Mouse (Mus musculus): ENCODE data around the gene Fxyd6. TPM values are rescaled to one million over a fixed set of nuclear protein-coding genes. Genes with fewer than 3 reads are reported as not detected.

Fxyd6 gene
- polyA plus RNA-seq, 1 experiment from 2014 or later, result 293 TPM

DNA sequence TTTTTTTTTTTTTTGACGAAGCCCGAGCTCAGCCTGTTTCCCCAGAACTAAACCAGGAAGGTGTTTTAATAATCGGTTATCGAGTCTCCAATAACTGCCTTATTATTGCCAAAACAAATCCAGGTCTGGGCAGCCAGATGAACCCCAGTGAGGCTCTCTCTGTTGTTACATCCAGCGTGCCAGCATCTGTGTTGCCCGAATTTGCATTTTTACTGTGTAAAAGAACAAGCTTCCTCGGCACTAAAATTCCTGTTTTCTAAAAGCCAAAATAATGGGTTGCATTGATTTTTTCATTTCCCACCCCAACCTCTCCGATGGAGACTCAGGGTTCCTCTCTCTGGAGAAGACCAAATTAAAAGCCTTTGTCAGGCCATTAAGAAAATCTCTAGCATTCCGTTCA lies 63.1 kb downstream of the Fxyd6 start:
- no peaks in the 10 kb centered on the region for H3K36me3 ChIP-seq
- peak overlapping the region; percentile 62 for H3K4me3 ChIP-seq
- H3K27me3 ChIP-seq, result peaks cover 42% of the 10 kb centered on the region
- no peaks in the 10 kb centered on the region for H3K9me3 ChIP-seq
- peak overlapping the region; percentile 85 for H3K9ac ChIP-seq
- no peak for ATAC-seq (ENCODE audit: low read depth)
- peak overlapping the region; percentile 69 for H3K4me2 ChIP-seq
- peaks cover 87% of the 10 kb centered on the region for H3K4me1 ChIP-seq (replicated peaks)
- 48% methylated on average over 9 of the region's 9 CpGs for WGBS
- peak overlapping the region; percentile 88 for H3K27ac ChIP-seq (replicated peaks)

DNA sequence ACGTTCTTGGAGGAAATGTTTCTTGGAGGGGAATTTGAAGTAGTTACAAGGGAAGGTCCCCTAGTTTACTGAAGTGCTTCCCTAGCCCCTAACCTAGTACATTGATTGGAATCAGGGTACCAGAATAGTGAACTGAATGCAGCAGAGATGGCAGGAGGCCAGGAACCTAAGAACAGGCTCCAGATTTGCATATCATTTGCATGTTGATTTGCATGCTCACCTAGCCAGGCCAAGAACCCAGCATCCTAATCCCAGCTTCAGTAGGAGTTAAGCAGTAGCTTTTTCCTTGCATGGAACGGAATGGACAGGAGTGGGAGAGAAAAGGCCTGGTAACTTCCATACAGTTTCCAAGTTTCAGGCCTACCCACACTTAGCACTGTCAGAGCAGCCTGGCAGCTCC lies 64.2 kb downstream of the Fxyd6 start:
- no peak for ATAC-seq (ENCODE audit: low read depth)
- H3K9me3 ChIP-seq, result no peaks in the 10 kb centered on the region
- peaks cover 89% of the 10 kb centered on the region for H3K4me1 ChIP-seq (replicated peaks)
- H3K27me3 ChIP-seq, result peaks cover 36% of the 10 kb centered on the region
- peak overlapping the region; percentile 69 for H3K4me2 ChIP-seq
- H3K36me3 ChIP-seq, result no peaks in the 10 kb centered on the region
- H3K27ac ChIP-seq (replicated peaks), result peak overlapping the region; percentile 88
- 70% methylated on average over 2 of the region's 2 CpGs for WGBS
- no peak overlapping the region for H3K4me3 ChIP-seq
- peak overlapping the region; percentile 85; the same call in 1 of the 2 replicates for H3K9ac ChIP-seq

DNA sequence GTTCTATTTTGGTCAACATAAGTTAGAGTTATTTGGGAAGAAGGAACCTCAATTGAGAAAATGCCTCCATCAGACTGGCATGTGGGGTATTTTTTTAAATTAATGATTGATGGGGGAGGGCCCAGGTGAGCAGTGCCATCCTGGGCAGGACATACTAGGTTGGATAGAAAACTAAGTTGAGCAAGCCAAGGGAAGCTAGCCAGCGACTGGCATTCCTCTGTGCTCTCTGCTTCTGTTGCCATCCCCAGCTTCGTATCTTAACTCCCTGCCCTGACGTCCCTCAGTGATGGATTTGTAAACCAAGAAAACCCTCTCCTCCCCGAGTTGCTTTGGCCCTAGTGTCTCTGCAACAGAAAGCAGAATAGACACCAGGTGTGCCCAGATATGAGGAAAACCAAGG lies 69.0 kb downstream of the Fxyd6 start:
- WGBS, result 78% methylated on average over 4 of the region's 4 CpGs
- Histone ChIP-seq H3K4me3 (no peak overlapping the region), H3K4me1 (replicated peaks) (peaks cover 76% of the 10 kb centered on the region)

DNA sequence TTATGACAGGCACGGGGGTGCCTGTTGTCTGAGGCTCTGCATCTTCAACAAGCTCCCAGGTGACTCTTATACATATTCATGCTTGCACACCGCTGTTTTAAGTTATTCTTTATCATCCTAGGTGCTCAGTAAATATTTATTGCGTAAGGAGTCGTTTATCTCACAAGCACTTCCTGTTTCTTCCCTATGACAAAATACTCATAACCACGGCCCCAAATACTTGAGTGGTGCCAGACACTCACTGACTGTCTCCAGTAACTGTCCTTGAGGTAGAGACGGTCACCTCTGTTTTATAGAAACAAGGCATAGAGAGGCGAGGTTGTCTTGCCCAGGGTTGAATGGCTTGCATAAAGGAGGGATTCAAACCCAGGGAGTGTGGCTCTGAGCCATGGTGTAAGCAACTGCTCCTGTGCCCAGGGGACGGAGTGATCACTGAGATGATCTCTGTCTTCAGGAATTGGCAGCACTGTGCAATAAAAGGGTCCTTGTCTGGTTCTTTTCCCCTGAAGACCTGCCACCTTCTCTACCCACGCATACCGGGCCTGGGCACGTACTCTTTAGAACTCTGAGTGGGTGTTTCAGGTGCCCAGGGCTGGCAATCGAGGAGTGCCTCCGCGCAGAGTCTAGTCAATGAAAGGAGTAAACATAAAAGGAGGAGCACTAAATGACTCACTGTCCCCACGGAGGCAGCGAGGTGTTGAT lies 70.2 kb downstream of the Fxyd6 start:
- Histone ChIP-seq H3K4me1 (replicated peaks) (peaks cover 68% of the 10 kb centered on the region), H3K9ac (no peak overlapping the region), H3K4me3 (no peak overlapping the region), H3K27ac (replicated peaks) (no peak overlapping the region), H3K4me2 (no peak overlapping the region), H3K9me3 (no peaks in the 10 kb centered on the region), H3K36me3 (no peaks in the 10 kb centered on the region), H3K27me3 (no peaks in the 10 kb centered on the region)
- WGBS, result 73% methylated on average over 16 of the region's 16 CpGs
- ATAC-seq (ENCODE audit: low read depth), result no peak

More for the DNA sequence above, 69.0 kb downstream of the Fxyd6 start:
- Histone ChIP-seq H3K36me3 (no peaks in the 10 kb centered on the region), H3K4me2 (no peak overlapping the region), H3K9me3 (no peaks in the 10 kb centered on the region), H3K27ac (replicated peaks) (no peak overlapping the region), H3K27me3 (no peaks in the 10 kb centered on the region), H3K9ac (no peak overlapping the region; the same call in 1 of the 2 replicates)
- no peak for ATAC-seq (ENCODE audit: low read depth)

DNA sequence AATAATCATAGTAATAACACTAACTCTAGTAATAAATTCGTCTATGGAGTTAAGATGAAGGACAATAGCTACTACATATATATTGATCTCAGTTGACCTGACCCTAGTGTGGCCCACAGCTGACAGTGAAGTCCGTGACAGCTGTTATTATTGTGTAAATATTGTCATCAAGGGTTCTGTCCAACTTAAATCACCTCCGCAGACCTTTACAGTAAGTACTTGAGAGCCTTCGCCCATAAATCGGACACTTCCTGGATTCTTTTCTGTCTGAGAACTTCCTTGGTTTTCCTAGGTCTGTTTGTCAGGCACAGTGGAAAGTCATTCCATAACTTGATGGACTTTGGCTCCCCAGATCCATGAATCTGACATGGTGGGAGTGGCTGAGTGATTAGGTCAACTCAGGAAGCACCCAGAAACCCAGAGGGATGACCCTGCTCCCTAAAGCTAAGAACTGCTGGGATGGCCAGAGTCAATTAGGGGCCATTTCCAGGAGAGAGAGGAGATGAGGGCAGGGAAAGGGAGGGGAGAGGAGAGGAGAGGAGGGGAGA lies 74.3 kb downstream of the Fxyd6 start:
- Histone ChIP-seq H3K36me3 (peaks cover 7% of the 10 kb centered on the region; the same call in 1 of the 2 replicates), H3K9me3 (no peaks in the 10 kb centered on the region), H3K4me2 (no peak overlapping the region), H3K27ac (replicated peaks) (no peak overlapping the region), H3K27me3 (no peaks in the 10 kb centered on the region; the same call in 1 of the 2 replicates), H3K4me1 (replicated peaks) (peaks cover 63% of the 10 kb centered on the region), H3K9ac (no peak overlapping the region), H3K4me3 (no peak overlapping the region)
- ATAC-seq (ENCODE audit: low read depth), result no peak
- WGBS, result 80% methylated on average over 5 of the region's 5 CpGs

Other genes starting within 250 kb of the Fxyd6 start
- gene Scn4b, start 231.8 kb upstream of the Fxyd6 start, polyA plus RNA-seq (2015; fragmentation: Nextera tagmentation; extraction: Ambion mirVana), result 0.11 and 0.25 TPM in 2 replicates
- gene BC049352, start 188.2 kb upstream of the Fxyd6 start, polyA plus RNA-seq (2015; fragmentation: Nextera tagmentation; extraction: Ambion mirVana), result not detected in 2 replicates
- gene Tmprss4, start 166.1 kb upstream of the Fxyd6 start, polyA plus RNA-seq (2015; fragmentation: Nextera tagmentation; extraction: Ambion mirVana), result not detected in 2 replicates
- 0.90 and 1.1 TPM in 2 replicates for gene Il10ra, start 101.0 kb upstream of the Fxyd6 start, polyA plus RNA-seq (2015; fragmentation: Nextera tagmentation; extraction: Ambion mirVana)
- gene Tmprss13, start 51.1 kb upstream of the Fxyd6 start, polyA plus RNA-seq (2015; fragmentation: Nextera tagmentation; extraction: Ambion mirVana), result not detected in 2 replicates
- gene Fxyd2, start 29.5 kb downstream of the Fxyd6 start, polyA plus RNA-seq (2015; fragmentation: Nextera tagmentation; extraction: Ambion mirVana), result 5.4 and 5.9 TPM in 2 replicates
- gene Dscaml1, start 56.4 kb downstream of the Fxyd6 start, polyA plus RNA-seq (2015; fragmentation: Nextera tagmentation; extraction: Ambion mirVana), result 12.5 and 13.5 TPM in 2 replicates